Mouse (Mus musculus): ENCODE measurements at regions not wholly inside any gene's neighbourhood (a gene's known extent, or its start where the extent isn't known, plus 50 kb on each side); places are given as distances from the start of the nearest gene placed in this dataset.
A peak's percentile ranks its signal among the peaks of the same experiment; 100 is the strongest.

- ATAC-seq (replicated peaks; ENCODE audit: low FRiP score, poor library complexity, severe bottlenecking) = no peak
These were observed 81.7 kb upstream of the Plcl2 start for GRCm38 (mm10) chr17:50427331-50428003.

- ATAC-seq (replicated peaks; ENCODE audit: low FRiP score, poor library complexity, severe bottlenecking) = no peak
These were observed 81.1 kb upstream of the Plcl2 start for GRCm38 (mm10) chr17:50428004-50428560.

GRCm38 (mm10) chr17:50432559-50432958 lies 76.6 kb upstream of the Plcl2 start:
- no peak for ATAC-seq (replicated peaks; ENCODE audit: low FRiP score, poor library complexity, severe bottlenecking)

GRCm38 (mm10) chr17:50438960-50439359 lies 70.2 kb upstream of the Plcl2 start:
- ATAC-seq (replicated peaks; ENCODE audit: low FRiP score, poor library complexity, severe bottlenecking) = no peak

GRCm38 (mm10) chr17:50439365-50439764 lies 69.8 kb upstream of the Plcl2 start:
- no peak for ATAC-seq (replicated peaks; ENCODE audit: low FRiP score, poor library complexity, severe bottlenecking)

GRCm38 (mm10) chr17:50442062-50442461 lies 67.1 kb upstream of the Plcl2 start:
- peak; percentile 75 for ATAC-seq (replicated peaks; ENCODE audit: low FRiP score, poor library complexity, severe bottlenecking)

GRCm38 (mm10) chr17:50442905-50443304 lies 66.3 kb upstream of the Plcl2 start:
- ATAC-seq (replicated peaks; ENCODE audit: low FRiP score, poor library complexity, severe bottlenecking) = no peak

- ATAC-seq (replicated peaks; ENCODE audit: low FRiP score, poor library complexity, severe bottlenecking) = no peak
These were observed 65.7 kb upstream of the Plcl2 start for GRCm38 (mm10) chr17:50443376-50444022.

- ATAC-seq (replicated peaks; ENCODE audit: low FRiP score, poor library complexity, severe bottlenecking) = no peak
These were observed 65.2 kb upstream of the Plcl2 start for GRCm38 (mm10) chr17:50444023-50444389.

- no peak for ATAC-seq (replicated peaks; ENCODE audit: low FRiP score, poor library complexity, severe bottlenecking)
These were observed 60.5 kb upstream of the Plcl2 start for GRCm38 (mm10) chr17:50448693-50449092.

- no peak for ATAC-seq (replicated peaks; ENCODE audit: low FRiP score, poor library complexity, severe bottlenecking)
These were observed 57.6 kb upstream of the Plcl2 start for GRCm38 (mm10) chr17:50451606-50452005.

- peak; percentile 1; the same call in 1 of the 2 replicates for ATAC-seq (replicated peaks; ENCODE audit: low FRiP score, poor library complexity, severe bottlenecking)
These were observed 55.7 kb upstream of the Plcl2 start for GRCm38 (mm10) chr17:50453524-50453923.

GRCm38 (mm10) chr17:50453956-50454355 lies 55.2 kb upstream of the Plcl2 start:
- peak; percentile 58 for ATAC-seq (replicated peaks; ENCODE audit: low FRiP score, poor library complexity, severe bottlenecking)

- no peak for ATAC-seq (replicated peaks; ENCODE audit: low FRiP score, poor library complexity, severe bottlenecking)
These were observed 54.3 kb upstream of the Plcl2 start for GRCm38 (mm10) chr17:50454917-50455316.

- ATAC-seq (replicated peaks; ENCODE audit: low FRiP score, poor library complexity, severe bottlenecking) = peak; percentile 69
These were observed 53.5 kb upstream of the Plcl2 start for GRCm38 (mm10) chr17:50455719-50456118.

- no peak for ATAC-seq (replicated peaks; ENCODE audit: low FRiP score, poor library complexity, severe bottlenecking)
These were observed 52.0 kb upstream of the Plcl2 start for GRCm38 (mm10) chr17:50457053-50457697.

- peak; percentile 72 for ATAC-seq (replicated peaks; ENCODE audit: low FRiP score, poor library complexity, severe bottlenecking)
These were observed 51.0 kb upstream of the Plcl2 start for GRCm38 (mm10) chr17:50458232-50458631.
